Mouse (Mus musculus): Measurements from ENCODE around the gene Tpst1.

- TF ChIP-seq POLR2A (IDR thresholded peaks at IDR 0.05; ENCODE audit: borderline replicate concordance, control insufficient read depth, low read depth, low read length) (no peak), CTCF (IDR thresholded peaks at IDR 0.05; ENCODE audit: control insufficient read depth, insufficient read depth, low read length) (no peak)
These were observed 29.4 kb upstream of the Tpst1 start for GRCm38 (mm10) chr5:130043741-130044140.
